Mouse (Mus musculus) kidney, postnatal 0 days (tissue): ENCODE measurements at regions not wholly inside any gene's neighbourhood (a gene's known extent, or its start where the extent isn't known, plus 50 kb on each side); places are given as distances from the start of the nearest gene placed in this dataset.
A peak's percentile ranks its signal among the peaks of the same experiment; 100 is the strongest.

ENCODE experiments used
- ATAC-seq: fragments of 200-750 bp; cut with Nextera tagmentation; replicated peaks from 2 replicates; pipeline ENCODE4 v1.8.0; 2017; ENCODE audit warnings: low read depth, moderate number of reproducible peaks, moderate TSS enrichment, moderate library complexity; ENCODE audit not compliant: low FRiP score
- DNase-seq: peaks from one replicate; pipeline ENCODE4 v3.0.0-alpha.2; 2016; ENCODE audit warnings: low spot score
- H3K27ac ChIP-seq: fragments of 300-500 bp; sonication (generic); 2 replicates; pipeline ENCODE4 v1.5.1; 2014; ENCODE audit warnings: mild to moderate bottlenecking
- H3K27me3 ChIP-seq: fragments of 300-500 bp; sonication (generic); 2 replicates; pipeline ENCODE4 v1.6.1; 2014; ENCODE audit warnings: low read length, mixed read lengths; ENCODE audit not compliant: insufficient read depth
- H3K36me3 ChIP-seq: fragments of 300-500 bp; sonication (generic); 2 replicates; pipeline ENCODE4 v1.6.1; 2014; ENCODE audit warnings: low read length, mixed read lengths; ENCODE audit not compliant: insufficient read depth
- H3K4me1 ChIP-seq: fragments of 300-500 bp; sonication (generic); replicated peaks from 2 replicates; pipeline ENCODE4 v1.6.1; 2014; ENCODE audit warnings: antibody characterized with exemption, low read length, mixed read lengths; ENCODE audit not compliant: insufficient read depth
- H3K4me2 ChIP-seq: fragments of 300-500 bp; sonication (generic); 2 replicates; pipeline ENCODE4 v1.6.1; 2014; ENCODE audit warnings: mild to moderate bottlenecking, low read length, moderate library complexity, mixed read lengths
- H3K4me3 ChIP-seq: fragments of 300-500 bp; sonication (generic); replicated peaks from 2 replicates; pipeline ENCODE4 v1.5.1; 2014; ENCODE audit warnings: low read depth, low read length
- H3K9ac ChIP-seq: fragments of 300-500 bp; sonication (generic); 2 replicates; pipeline ENCODE4 v1.6.1; 2014; ENCODE audit warnings: low read depth, low read length
- H3K9me3 ChIP-seq: fragments of 300-500 bp; sonication (generic); replicated peaks from 2 replicates; pipeline ENCODE4 v1.6.1; 2016; ENCODE audit warnings: low read length, inconsistent platforms, mixed read lengths
- CTCF ChIP-seq: IDR thresholded peaks from 2 replicates; pipeline ENCODE4 v1.5.1; 2016; ENCODE audit warnings: antibody characterized with exemption, low read depth, mild to moderate bottlenecking, moderate library complexity
- WGBS: fragments of 180-500 bp; shearing (Covaris S2); extraction: QIAGEN DNeasy Blood & Tissue Kit; methylation state at CpG from one replicate; pipeline ENCODE4 v1.1.7; 2014; 5-methylcytosine and 5-hydroxymethylcytosine counted together

DNA sequence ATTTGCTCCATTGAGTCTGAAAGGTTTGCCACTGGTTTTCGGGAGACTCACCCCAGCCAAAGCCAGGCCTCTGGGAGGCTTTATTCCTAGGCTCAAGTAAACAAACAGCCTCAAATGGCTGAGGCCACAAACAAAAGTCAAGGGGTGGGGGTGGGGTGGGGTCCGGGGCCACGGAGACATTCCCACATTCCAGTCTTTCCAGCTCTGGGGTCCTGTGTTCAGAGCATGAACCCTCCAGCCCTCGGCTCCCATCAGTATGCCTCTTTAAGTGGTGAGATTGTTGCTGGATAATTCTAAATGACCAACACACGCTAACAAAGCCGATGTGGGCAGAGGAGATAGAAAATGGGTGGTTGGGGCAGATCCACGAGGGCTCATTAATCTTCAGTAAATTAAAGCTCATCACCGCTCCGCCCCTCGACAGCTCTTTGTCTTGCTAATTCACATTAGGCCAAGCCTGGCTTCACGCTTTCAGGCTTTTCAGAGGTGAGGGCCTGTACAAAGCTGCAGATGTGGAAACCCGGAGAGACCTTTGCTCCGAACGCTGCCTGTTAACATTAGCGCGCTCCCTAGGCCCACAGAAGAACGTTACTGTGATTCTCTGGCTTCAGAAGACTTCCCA lies 326.2 kb downstream of the Pmp22 start:
- TF ChIP-seq CTCF = no peak
- H3K27ac ChIP-seq = no peak overlapping the region
- WGBS = 31% methylated on average over 17 of the region's 17 CpGs
- H3K4me2 ChIP-seq = no peak overlapping the region
- no peak overlapping the region for H3K9ac ChIP-seq
- DNase-seq = no peak
- no peaks in the 10 kb centered on the region for H3K4me1 ChIP-seq
- no peaks in the 10 kb centered on the region for H3K36me3 ChIP-seq
- ATAC-seq = no peak
- H3K9me3 ChIP-seq = 0 out of 2 replicates have a peak, but pooled peaks cover 6% of the 10 kb centered on the region
- no peaks in the 10 kb centered on the region for H3K27me3 ChIP-seq
- no peak overlapping the region for H3K4me3 ChIP-seq

DNA sequence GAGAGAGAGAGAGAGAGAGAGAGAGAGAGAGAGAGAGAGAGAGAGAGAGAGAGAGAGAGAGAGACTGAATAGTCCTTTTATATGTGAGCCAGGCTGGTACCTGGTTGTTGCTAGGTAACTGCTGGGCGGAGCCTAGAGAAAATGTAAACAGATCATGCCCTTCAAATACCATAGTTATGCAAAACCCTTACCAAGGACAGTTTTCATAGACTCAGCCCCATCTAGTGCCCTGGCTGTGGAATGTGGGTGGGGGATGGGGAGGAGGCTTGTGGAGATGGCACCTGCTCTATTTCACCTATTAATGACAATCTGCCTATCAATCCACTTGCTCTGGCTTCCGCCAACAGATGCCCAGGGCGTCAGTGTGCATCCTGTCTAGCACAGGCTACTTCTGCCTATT lies 327.6 kb downstream of the Pmp22 start:
- Histone ChIP-seq H3K9ac (no peak overlapping the region), H3K4me1 (no peaks in the 10 kb centered on the region), H3K4me2 (no peak overlapping the region), H3K27me3 (no peaks in the 10 kb centered on the region), H3K4me3 (no peak overlapping the region), H3K36me3 (no peaks in the 10 kb centered on the region), H3K9me3 (0 out of 2 replicates have a peak, but pooled peaks cover 6% of the 10 kb centered on the region), H3K27ac (no peak overlapping the region)
- TF ChIP-seq CTCF = no peak
- DNase-seq (no peak), ATAC-seq (no peak)
- WGBS = 78% methylated on average over 3 of the region's 3 CpGs

DNA sequence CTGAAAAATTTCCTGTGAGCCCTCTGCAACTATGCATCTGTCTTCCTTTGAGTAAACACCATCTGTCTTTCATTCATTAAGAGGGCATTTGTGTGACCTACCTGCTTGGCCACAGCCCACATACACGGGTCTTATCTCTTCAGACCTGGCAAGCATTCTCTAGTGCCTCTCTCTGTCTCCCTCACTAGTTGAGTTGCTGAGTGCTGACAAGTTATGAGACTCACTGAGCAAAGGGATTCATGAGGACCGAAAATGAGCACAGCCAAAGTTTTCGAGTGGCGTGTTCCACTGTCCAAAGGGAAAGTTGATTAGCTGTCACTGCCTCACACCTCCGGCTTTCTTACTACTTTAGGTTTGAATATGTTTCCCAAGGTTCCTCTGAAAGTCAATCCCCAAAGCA lies 328.5 kb downstream of the Pmp22 start:
- ATAC-seq (no peak), DNase-seq (no peak)
- no peaks in the 10 kb centered on the region for H3K4me1 ChIP-seq
- TF ChIP-seq CTCF = no peak
- no peak overlapping the region for H3K9ac ChIP-seq
- H3K36me3 ChIP-seq = no peaks in the 10 kb centered on the region
- H3K4me2 ChIP-seq = no peak overlapping the region
- no peaks in the 10 kb centered on the region for H3K27me3 ChIP-seq
- H3K4me3 ChIP-seq = no peak overlapping the region
- H3K9me3 ChIP-seq = no peaks in the 10 kb centered on the region
- H3K27ac ChIP-seq = no peak overlapping the region
- WGBS = 74% methylated on average over 5 of the region's 5 CpGs

DNA sequence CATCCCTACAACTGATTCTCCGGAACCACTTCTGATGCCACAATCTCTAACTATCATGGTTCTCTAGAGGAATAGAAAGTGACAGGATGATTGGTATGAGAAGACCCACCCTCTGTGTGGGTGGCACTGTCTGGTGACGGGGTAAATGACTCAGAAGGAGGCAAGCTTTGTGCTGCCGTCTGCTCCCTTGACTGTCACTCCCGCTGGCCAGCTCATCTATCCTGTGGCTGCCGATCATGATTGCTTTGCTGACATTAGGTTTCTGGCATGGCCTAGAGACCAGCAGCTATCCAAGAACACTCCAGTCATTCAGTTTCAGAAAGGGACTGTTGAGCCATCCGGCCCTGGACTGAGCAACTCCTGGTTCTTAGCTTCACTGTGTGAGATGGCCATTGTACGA lies 331.4 kb downstream of the Pmp22 start:
- DNase-seq (no peak), ATAC-seq (no peak)
- Histone ChIP-seq H3K27ac (no peak overlapping the region), H3K36me3 (no peaks in the 10 kb centered on the region), H3K4me1 (no peaks in the 10 kb centered on the region), H3K9ac (no peak overlapping the region), H3K4me3 (no peak overlapping the region), H3K4me2 (no peak overlapping the region), H3K9me3 (no peaks in the 10 kb centered on the region), H3K27me3 (no peaks in the 10 kb centered on the region)
- no peak for TF ChIP-seq CTCF
- WGBS = 78% methylated on average over 7 of the region's 7 CpGs

DNA sequence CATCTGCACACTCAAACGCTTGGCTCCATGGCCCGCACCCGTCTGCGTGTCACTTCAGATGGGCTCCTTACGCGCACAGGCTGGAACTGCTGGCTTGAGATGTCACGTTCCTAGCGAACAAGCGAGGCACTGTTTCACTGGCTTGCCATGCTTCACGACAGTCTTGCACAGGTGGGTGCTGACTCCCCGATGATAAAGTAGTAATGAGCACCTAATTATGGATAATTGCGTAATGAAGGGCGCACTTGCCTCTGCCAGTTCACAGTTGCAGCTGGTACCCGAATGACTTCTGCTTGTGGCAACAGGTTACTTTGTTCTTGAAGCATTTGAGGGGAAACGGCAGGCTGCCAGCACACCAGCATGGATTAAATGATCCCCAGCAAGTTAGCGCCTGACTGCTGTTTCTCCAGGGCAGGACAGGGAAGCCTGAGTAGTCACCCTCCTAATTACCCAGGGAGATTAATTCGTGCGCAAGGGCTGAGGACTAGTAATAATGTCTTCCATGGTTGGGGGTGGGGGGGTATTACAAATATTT lies 335.1 kb downstream of the Pmp22 start:
- 36% methylated on average over 18 of the region's 18 CpGs for WGBS
- Histone ChIP-seq H3K27me3 (no peaks in the 10 kb centered on the region), H3K36me3 (no peaks in the 10 kb centered on the region), H3K4me3 (no peak overlapping the region), H3K4me2 (peak overlapping the region; percentile 23), H3K4me1 (no peaks in the 10 kb centered on the region), H3K9ac (no peak overlapping the region), H3K27ac (no peak overlapping the region), H3K9me3 (no peaks in the 10 kb centered on the region)
- DNase-seq = no peak
- TF ChIP-seq CTCF = no peak
- ATAC-seq = no peak

DNA sequence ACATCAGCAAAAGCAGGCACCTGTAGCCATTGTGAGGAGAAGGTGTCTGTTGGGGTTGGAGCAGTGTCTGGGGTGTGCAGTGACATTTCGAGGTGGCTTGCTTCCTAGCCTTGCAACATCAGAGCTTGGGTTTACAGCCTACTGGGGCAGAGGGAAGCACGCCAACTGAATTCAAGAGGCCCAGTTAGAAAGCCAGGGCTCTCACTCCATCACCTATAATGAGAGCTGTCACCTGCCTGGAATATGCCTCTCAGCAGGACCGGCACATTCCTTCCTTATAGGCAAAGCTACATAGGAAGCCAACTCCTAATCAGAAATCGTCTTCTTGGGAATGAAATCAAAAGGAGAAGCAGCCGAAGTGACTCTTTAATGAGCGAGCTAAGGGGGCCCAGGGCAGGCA lies 337.2 kb downstream of the Pmp22 start:
- Histone ChIP-seq H3K27ac (no peak overlapping the region), H3K27me3 (no peaks in the 10 kb centered on the region), H3K4me3 (no peak overlapping the region), H3K36me3 (no peaks in the 10 kb centered on the region), H3K4me2 (no peak overlapping the region), H3K9ac (no peak overlapping the region), H3K9me3 (no peaks in the 10 kb centered on the region), H3K4me1 (no peaks in the 10 kb centered on the region)
- ATAC-seq (no peak), DNase-seq (no peak)
- no peak for TF ChIP-seq CTCF
- 85% methylated on average over 6 of the region's 6 CpGs for WGBS

DNA sequence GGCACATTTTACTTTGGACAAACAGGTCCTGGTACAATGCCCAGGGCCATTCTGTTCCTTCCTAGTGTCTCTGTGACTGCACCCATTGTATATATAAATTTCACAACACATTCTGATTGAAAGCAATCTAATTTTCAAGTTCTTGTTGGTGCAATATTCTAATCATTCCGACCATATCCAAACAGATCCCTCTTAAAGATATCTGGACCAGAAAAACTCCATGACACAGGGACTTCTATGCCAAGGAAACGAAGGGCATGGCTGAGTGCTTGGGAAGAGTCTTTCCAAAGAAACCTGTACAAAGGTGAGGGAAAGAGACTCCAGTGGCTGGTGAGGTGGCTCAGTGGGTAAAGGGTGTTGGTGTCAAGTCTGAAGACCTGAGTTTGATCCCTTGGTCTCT lies 337.8 kb downstream of the Pmp22 start:
- Histone ChIP-seq H3K27ac (no peak overlapping the region), H3K9ac (no peak overlapping the region), H3K9me3 (no peaks in the 10 kb centered on the region), H3K4me2 (no peak overlapping the region), H3K4me1 (no peaks in the 10 kb centered on the region), H3K4me3 (no peak overlapping the region), H3K36me3 (no peaks in the 10 kb centered on the region), H3K27me3 (no peaks in the 10 kb centered on the region)
- no peak for ATAC-seq
- DNase-seq = no peak
- WGBS = 79% methylated on average over 2 of the region's 2 CpGs
- TF ChIP-seq CTCF = no peak
